Mouse (Mus musculus): ENCODE measurements around the gene Adamtsl5.
A peak's percentile ranks its signal among the peaks of the same experiment; 100 is the strongest.

The Adamtsl5 gene

DNA sequence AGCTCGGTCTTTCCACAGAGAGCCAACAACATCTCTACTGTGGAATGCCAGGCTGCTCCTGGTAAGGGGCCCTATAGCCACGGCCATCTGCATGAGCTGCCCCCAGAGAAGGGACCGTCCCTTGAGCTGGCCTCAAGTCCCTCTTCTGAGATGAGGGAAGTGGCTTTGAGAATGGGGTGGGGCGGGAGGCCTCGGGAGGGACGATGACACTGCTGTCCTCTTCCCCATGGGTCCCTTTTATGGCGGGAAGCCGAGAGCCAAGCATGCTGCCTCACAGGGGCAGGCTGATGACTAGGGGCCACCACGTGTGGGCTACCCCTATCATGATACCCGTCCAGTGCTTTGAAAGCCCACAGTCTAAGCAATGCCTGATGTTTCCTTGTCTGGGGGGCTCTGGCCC is 31.2 kb downstream of the Adamtsl5 start:
- no peak for DNase-seq (ENCODE audit: low spot score)

DNA sequence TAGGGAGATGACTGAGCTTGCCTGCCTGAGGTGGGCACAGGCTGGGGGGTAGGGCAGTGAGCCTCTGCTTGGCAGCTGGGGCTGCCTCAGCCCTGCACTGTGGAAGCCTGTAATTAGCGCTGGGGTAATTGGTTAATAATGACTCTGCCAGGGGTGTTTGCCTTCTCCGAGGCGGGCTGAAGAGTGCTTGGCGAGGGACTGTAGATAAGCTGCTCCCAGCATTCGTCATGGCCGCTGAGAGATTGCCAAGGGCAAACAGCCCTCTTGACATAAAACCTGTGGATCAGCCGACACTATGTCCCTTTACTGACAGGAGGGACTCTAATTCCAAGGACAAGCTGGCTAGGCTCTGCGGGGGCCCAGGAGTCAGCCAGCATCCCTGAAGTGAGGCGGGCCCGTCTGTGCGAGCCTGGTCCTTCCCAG is 31.8 kb downstream of the Adamtsl5 start:
- no peak for DNase-seq (ENCODE audit: low spot score)

GRCm38 (mm10) chr10:80315315-80315714 is 32.9 kb downstream of the Adamtsl5 start:
- DNase-seq (ENCODE audit: low spot score): no peak

GRCm38 (mm10) chr10:80314494-80315001 is 33.7 kb downstream of the Adamtsl5 start:
- DNase-seq (ENCODE audit: low spot score): no peak

GRCm38 (mm10) chr10:80313627-80314201 is 34.5 kb downstream of the Adamtsl5 start:
- DNase-seq (ENCODE audit: low spot score): no peak

- no peak for DNase-seq (ENCODE audit: low spot score)
These were observed 35.4 kb downstream of the Adamtsl5 start for GRCm38 (mm10) chr10:80312586-80313504.

DNA sequence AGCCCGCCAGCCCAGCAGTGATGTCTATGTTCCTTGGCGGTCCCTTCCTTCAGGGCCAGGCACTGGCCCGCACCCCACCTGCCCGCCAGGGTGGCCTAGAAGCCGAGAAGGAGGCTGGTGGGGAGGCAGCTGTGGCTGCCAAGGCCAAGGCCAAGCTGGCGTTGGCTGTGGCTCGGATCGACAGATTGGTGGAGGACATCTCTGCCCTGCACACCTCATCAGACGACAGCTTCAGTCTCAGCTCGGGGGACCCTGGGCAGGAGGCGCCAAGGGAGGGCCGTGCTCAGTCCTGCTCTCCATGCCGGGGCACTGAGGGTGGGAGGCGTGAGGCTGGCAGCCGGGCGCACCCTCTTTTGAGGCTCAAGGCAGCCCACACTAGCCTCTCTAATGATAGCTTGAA is 36.7 kb downstream of the Adamtsl5 start:
- DNase-seq (ENCODE audit: low spot score): no peak

GRCm38 (mm10) chr10:80304862-80305261 is 43.4 kb downstream of the Adamtsl5 start:
- peak; percentile 77 for DNase-seq (ENCODE audit: low spot score)

DNA sequence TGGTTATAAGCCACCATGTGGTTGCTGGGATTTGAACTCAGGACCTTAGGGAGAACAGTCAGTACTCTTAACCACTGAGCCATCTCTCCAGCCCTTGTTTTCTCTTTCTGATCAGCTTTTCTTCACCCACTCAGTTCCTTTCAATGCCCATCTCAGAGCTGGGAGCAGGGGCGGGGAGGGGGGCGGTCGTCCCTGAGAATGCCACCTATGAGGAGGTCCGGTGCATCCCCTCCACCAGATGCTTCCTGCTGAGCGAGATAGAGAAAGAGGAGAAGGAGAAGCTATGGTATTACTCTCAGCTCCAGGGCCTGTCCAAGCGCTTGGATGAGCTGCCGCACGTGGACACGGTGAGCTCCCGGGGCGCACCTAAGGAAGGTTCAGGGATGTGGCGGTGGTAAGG is 43.8 kb downstream of the Adamtsl5 start:
- no peak for DNase-seq (ENCODE audit: low spot score)

- DNase-seq (ENCODE audit: low spot score): peak; percentile 67
These were observed 45.7 kb downstream of the Adamtsl5 start for GRCm38 (mm10) chr10:80302471-80302881.

DNA sequence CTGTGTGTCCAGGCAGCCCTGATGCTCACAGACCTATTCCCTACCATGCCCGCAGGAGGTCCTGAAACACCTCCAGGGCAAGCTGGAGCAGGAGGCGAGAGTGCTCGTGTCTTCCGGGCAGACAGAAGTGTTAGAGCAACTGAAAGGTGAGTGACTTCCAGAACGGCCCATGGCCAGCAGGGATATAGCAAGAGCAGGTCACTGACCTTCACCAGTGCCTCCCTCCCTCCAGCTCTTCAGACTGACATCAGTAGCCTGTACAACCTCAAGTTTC is 46.2 kb downstream of the Adamtsl5 start:
- DNase-seq (ENCODE audit: low spot score): no peak

- no peak for DNase-seq (ENCODE audit: low spot score)
These were observed 46.7 kb downstream of the Adamtsl5 start for GRCm38 (mm10) chr10:80301256-80302081.

- no peak for DNase-seq (ENCODE audit: low spot score)
These were observed 47.5 kb downstream of the Adamtsl5 start for GRCm38 (mm10) chr10:80300672-80301181.

- no peak for DNase-seq (ENCODE audit: low spot score)
These were observed 48.4 kb downstream of the Adamtsl5 start for GRCm38 (mm10) chr10:80299824-80300223.

DNA sequence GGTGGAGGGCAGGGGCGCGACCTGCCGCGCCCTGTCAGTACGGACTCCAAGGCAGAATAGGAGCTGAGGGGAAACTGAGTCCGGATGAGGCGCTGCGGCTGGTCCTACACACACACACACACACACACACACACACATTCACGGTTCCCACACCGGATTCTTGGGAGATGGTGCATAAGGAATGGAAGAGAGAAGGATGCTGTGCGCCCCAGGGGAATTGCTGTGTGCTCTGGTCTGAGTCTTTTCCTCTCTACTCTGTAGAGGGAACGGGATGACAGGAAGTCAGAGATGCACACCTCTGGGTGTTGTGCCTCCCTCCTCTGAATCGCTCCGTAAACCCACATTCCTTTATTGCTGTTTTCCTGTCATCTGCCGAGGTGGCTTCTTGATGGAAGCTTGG is 48.9 kb downstream of the Adamtsl5 start:
- no peak for DNase-seq (ENCODE audit: low spot score)

DNA sequence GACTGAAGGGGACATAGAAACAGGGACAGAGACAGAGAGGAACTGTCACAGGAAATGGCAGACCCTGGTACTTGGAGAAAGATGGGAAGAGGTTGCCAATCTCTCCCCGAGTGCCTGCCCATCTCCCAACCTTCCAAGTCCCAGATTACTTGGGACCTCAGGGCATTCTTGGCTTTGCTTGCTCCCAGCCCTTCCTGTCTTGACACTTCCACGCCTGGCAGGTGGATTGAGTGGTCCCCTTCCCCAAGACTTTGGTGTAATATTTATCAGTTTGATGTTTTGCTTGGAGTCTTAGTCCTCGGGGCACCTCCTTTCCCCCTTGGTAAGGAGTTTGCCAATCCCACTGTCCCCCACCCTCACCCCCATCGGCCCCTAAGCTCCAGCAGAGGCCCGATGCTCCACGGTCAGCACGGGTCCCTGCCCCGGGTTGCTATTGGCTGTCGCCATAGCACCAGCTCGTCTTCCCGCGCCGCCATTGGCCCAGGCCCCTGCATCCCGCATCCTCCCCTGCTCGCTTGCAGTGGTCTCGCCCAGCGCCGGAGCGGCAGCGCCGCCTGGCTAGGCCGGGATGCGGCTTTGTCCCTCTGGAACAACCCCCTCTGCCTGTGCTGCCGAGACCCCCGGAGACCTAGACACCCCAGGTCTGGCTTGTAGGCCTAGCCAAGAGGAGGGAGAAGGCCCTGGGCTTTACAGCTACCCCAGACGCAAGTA is 49.5 kb downstream of the Adamtsl5 start:
- peak; percentile 51 for DNase-seq (ENCODE audit: low spot score)

- no peak for DNase-seq (ENCODE audit: low spot score)
These were observed 50.6 kb downstream of the Adamtsl5 start for GRCm38 (mm10) chr10:80297526-80298133.

- no peak for DNase-seq (ENCODE audit: low spot score)
These were observed 51.4 kb downstream of the Adamtsl5 start for GRCm38 (mm10) chr10:80296824-80297223.

- DNase-seq (ENCODE audit: low spot score): peak; percentile 57
These were observed 52.4 kb downstream of the Adamtsl5 start, which contains the start of gene Apc2 for GRCm38 (mm10) chr10:80295618-80296425. Gene Apc2, plus strand, starts transcription at chr10:80295977.

- no peak for DNase-seq (ENCODE audit: low spot score)
These were observed 53.4 kb downstream of the Adamtsl5 start for GRCm38 (mm10) chr10:80294788-80295303.

Measured in testis, postnatal 14 days (tissue).